Mouse (Mus musculus) liver, embryonic 15.5 days (tissue): ENCODE measurements around the gene Dlx3. TPM values are rescaled to one million over a fixed set of nuclear protein-coding genes. Genes with fewer than 3 reads are reported as not detected.

ENCODE experiments used
- ATAC-seq: fragments of 200-750 bp; cut with Nextera tagmentation; 2 replicates; pipeline ENCODE4 v1.8.0; 2017; ENCODE audit warnings: moderate number of reproducible peaks, mild to moderate bottlenecking, moderate library complexity; ENCODE audit not compliant: insufficient read depth
- H3K27ac ChIP-seq: fragments of 300-500 bp; sonication (generic); replicated peaks from 2 replicates; pipeline ENCODE4 v1.5.1; 2015; ENCODE audit warnings: mild to moderate bottlenecking, inconsistent platforms
- H3K27me3 ChIP-seq: fragments of 300-500 bp; sonication (generic); 2 replicates; pipeline ENCODE4 v1.6.1; 2015; ENCODE audit warnings: mild to moderate bottlenecking, inconsistent platforms
- H3K36me3 ChIP-seq: fragments of 300-500 bp; sonication (generic); replicated peaks from 2 replicates; pipeline ENCODE4 v1.6.1; 2015; ENCODE audit warnings: moderate library complexity, mild to moderate bottlenecking, inconsistent platforms
- H3K4me1 ChIP-seq: fragments of 300-500 bp; sonication (generic); replicated peaks from 2 replicates; pipeline ENCODE4 v1.6.1; 2015; ENCODE audit warnings: inconsistent platforms
- H3K4me2 ChIP-seq: fragments of 300-500 bp; sonication (generic); 2 replicates; pipeline ENCODE4 v1.6.1; 2015; ENCODE audit warnings: moderate library complexity, mild to moderate bottlenecking, inconsistent platforms
- H3K4me3 ChIP-seq: fragments of 300-500 bp; sonication (generic); replicated peaks from 2 replicates; pipeline ENCODE4 v1.5.1; 2015; ENCODE audit warnings: mild to moderate bottlenecking, inconsistent platforms
- H3K9ac ChIP-seq: fragments of 300-500 bp; sonication (generic); 2 replicates; pipeline ENCODE4 v1.6.1; 2015; ENCODE audit warnings: moderate library complexity, mild to moderate bottlenecking, inconsistent platforms
- H3K9me3 ChIP-seq: fragments of 300-500 bp; sonication (generic); replicated peaks from 2 replicates; pipeline ENCODE4 v1.6.1; 2016; ENCODE audit warnings: inconsistent platforms
- WGBS: fragments of 180-500 bp; shearing (Covaris S2); methylation state at CpG from one replicate; pipeline ENCODE4 v1.1.7; 2015; ENCODE audit warnings: mixed read lengths; ENCODE audit not compliant: insufficient replicate concordance; 5-methylcytosine and 5-hydroxymethylcytosine counted together
- polyA plus RNA-seq: library from polyadenylated mRNA; unstranded; fragments of >200 nt; fragmentation: Nextera tagmentation; extraction: Ambion mirVana; gene quantifications from 2 replicates; pipeline ENCODE4 v1.2.1, GENCODE M21; 2015

The Dlx3 gene
- polyA plus RNA-seq, 1 experiment from 2014 or later = 0.05 TPM

- H3K36me3 ChIP-seq = no peaks in the 10 kb centered on the region
- no peak overlapping the region for H3K9ac ChIP-seq
- no peak overlapping the region for H3K4me3 ChIP-seq
- H3K27ac ChIP-seq = no peak overlapping the region
- H3K4me1 ChIP-seq = 0 out of 2 replicates have a peak, but pooled peaks cover 8% of the 10 kb centered on the region
- 2% methylated on average over 25 of the region's 25 CpGs for WGBS
- peaks cover 57% of the 10 kb centered on the region for H3K27me3 ChIP-seq
- H3K4me2 ChIP-seq = peak overlapping the region; percentile 29
- ATAC-seq = 0 out of 2 replicates have a peak, but pooled peaks have one; percentile 9
- no peaks in the 10 kb centered on the region for H3K9me3 ChIP-seq
Observed at GRCm38 (mm10) chr11:95105274-95105874, 14.5 kb upstream of the Dlx3 start.

- no peak for ATAC-seq
- H3K27me3 ChIP-seq = peaks cover 51% of the 10 kb centered on the region
- 25% methylated on average over 23 of the region's 23 CpGs for WGBS
- H3K9me3 ChIP-seq = no peaks in the 10 kb centered on the region
- 0 out of 2 replicates have a peak, but pooled peaks cover 4% of the 10 kb centered on the region for H3K4me1 ChIP-seq
- H3K9ac ChIP-seq = no peak overlapping the region
- no peaks in the 10 kb centered on the region for H3K36me3 ChIP-seq
- H3K4me2 ChIP-seq = no peak overlapping the region
- H3K4me3 ChIP-seq = no peak overlapping the region
- H3K27ac ChIP-seq = no peak overlapping the region
Observed at GRCm38 (mm10) chr11:95106440-95107236, 13.3 kb upstream of the Dlx3 start.

- Histone ChIP-seq H3K27ac (no peak overlapping the region), H3K36me3 (no peaks in the 10 kb centered on the region), H3K4me3 (no peak overlapping the region), H3K4me2 (no peak overlapping the region), H3K27me3 (peaks cover 45% of the 10 kb centered on the region), H3K9ac (no peak overlapping the region), H3K9me3 (no peaks in the 10 kb centered on the region), H3K4me1 (0 out of 2 replicates have a peak, but pooled peaks cover 2% of the 10 kb centered on the region)
- WGBS = 66% methylated on average over 2 of the region's 2 CpGs
- no peak for ATAC-seq
Observed at GRCm38 (mm10) chr11:95109000-95109399, 10.9 kb upstream of the Dlx3 start.

- H3K9me3 ChIP-seq = no peaks in the 10 kb centered on the region
- no peak overlapping the region for H3K9ac ChIP-seq
- WGBS = 58% methylated on average over 7 of the region's 7 CpGs
- no peaks in the 10 kb centered on the region for H3K36me3 ChIP-seq
- no peak for ATAC-seq
- no peaks in the 10 kb centered on the region for H3K4me1 ChIP-seq
- no peak overlapping the region for H3K27ac ChIP-seq
- H3K4me2 ChIP-seq = no peak overlapping the region
- peaks cover 34% of the 10 kb centered on the region for H3K27me3 ChIP-seq
- no peak overlapping the region for H3K4me3 ChIP-seq
Observed at GRCm38 (mm10) chr11:95110081-95110480, 9.8 kb upstream of the Dlx3 start.

GRCm38 (mm10) chr11:95117030-95117429 is 2.9 kb upstream of the Dlx3 start:
- no peak overlapping the region for H3K4me2 ChIP-seq
- no peaks in the 10 kb centered on the region; the same call in 1 of the 2 replicates for H3K4me1 ChIP-seq
- 2% methylated on average over 6 of the region's 6 CpGs for WGBS
- no peak overlapping the region for H3K27ac ChIP-seq
- H3K9me3 ChIP-seq = no peaks in the 10 kb centered on the region
- H3K36me3 ChIP-seq = no peaks in the 10 kb centered on the region
- H3K4me3 ChIP-seq = no peak overlapping the region
- H3K9ac ChIP-seq = no peak overlapping the region
- ATAC-seq = no peak
- peaks cover 51% of the 10 kb centered on the region for H3K27me3 ChIP-seq

GRCm38 (mm10) chr11:95118505-95118904 is 1.4 kb upstream of the Dlx3 start:
- Histone ChIP-seq H3K4me1 (no peaks in the 10 kb centered on the region; the same call in 1 of the 2 replicates), H3K9ac (no peak overlapping the region), H3K27ac (no peak overlapping the region), H3K27me3 (peaks cover 65% of the 10 kb centered on the region), H3K36me3 (no peaks in the 10 kb centered on the region), H3K4me2 (no peak overlapping the region), H3K9me3 (no peaks in the 10 kb centered on the region), H3K4me3 (no peak overlapping the region)
- no peak for ATAC-seq
- 1% methylated on average over 8 of the region's 8 CpGs for WGBS

- ATAC-seq = no peak
- Histone ChIP-seq H3K27me3 (peaks cover 87% of the 10 kb centered on the region), H3K4me3 (no peak overlapping the region), H3K27ac (no peak overlapping the region), H3K9ac (no peak overlapping the region), H3K4me2 (no peak overlapping the region), H3K4me1 (no peaks in the 10 kb centered on the region; the same call in 1 of the 2 replicates), H3K9me3 (no peaks in the 10 kb centered on the region), H3K36me3 (no peaks in the 10 kb centered on the region)
- WGBS = 2% methylated on average over 21 of the region's 21 CpGs
Observed at GRCm38 (mm10) chr11:95120633-95121020, 708 bp downstream of the Dlx3 start.

GRCm38 (mm10) chr11:95121161-95122099 is 1.5 kb downstream of the Dlx3 start:
- no peaks in the 10 kb centered on the region for H3K36me3 ChIP-seq
- ATAC-seq = no peak
- no peak overlapping the region for H3K4me3 ChIP-seq
- no peak overlapping the region for H3K9ac ChIP-seq
- H3K4me1 ChIP-seq = peaks cover 2% of the 10 kb centered on the region; the same call in 1 of the 2 replicates
- H3K27me3 ChIP-seq = peaks cover 95% of the 10 kb centered on the region
- no peak overlapping the region for H3K27ac ChIP-seq
- WGBS = under 1% methylated on average over 63 of the region's 63 CpGs
- no peaks in the 10 kb centered on the region for H3K9me3 ChIP-seq
- H3K4me2 ChIP-seq = peak overlapping the region; percentile 15

GRCm38 (mm10) chr11:95122100-95122489 is 2.2 kb downstream of the Dlx3 start:
- ATAC-seq = no peak
- Histone ChIP-seq H3K9me3 (no peaks in the 10 kb centered on the region), H3K4me1 (peaks cover 5% of the 10 kb centered on the region; the same call in 1 of the 2 replicates), H3K9ac (no peak overlapping the region), H3K4me3 (no peak overlapping the region), H3K27ac (no peak overlapping the region), H3K27me3 (peaks cover 100% of the 10 kb centered on the region), H3K4me2 (no peak overlapping the region), H3K36me3 (no peaks in the 10 kb centered on the region)
- WGBS = 30% methylated on average over 6 of the region's 6 CpGs

- Histone ChIP-seq H3K4me3 (no peak overlapping the region), H3K9me3 (no peaks in the 10 kb centered on the region), H3K27me3 (peaks cover 96% of the 10 kb centered on the region), H3K4me2 (no peak overlapping the region), H3K27ac (no peak overlapping the region), H3K4me1 (0 out of 2 replicates have a peak, but pooled peaks cover 5% of the 10 kb centered on the region), H3K9ac (no peak overlapping the region), H3K36me3 (no peaks in the 10 kb centered on the region)
- WGBS = 25% methylated on average over 7 of the region's 7 CpGs
- no peak for ATAC-seq
Observed at GRCm38 (mm10) chr11:95125366-95125948, 5.5 kb downstream of the Dlx3 start.
